Mouse (Mus musculus) skeletal muscle tissue, adult 2 months (tissue): ENCODE measurements at regions not wholly inside any gene's neighbourhood (a gene's known extent, or its start where the extent isn't known, plus 50 kb on each side); places are given as distances from the start of the nearest gene placed in this dataset.
A peak's percentile ranks its signal among the peaks of the same experiment; 100 is the strongest.

Source experiments
- DNase-seq: peaks from one replicate; pipeline ENCODE4 v3.0.0-alpha.2; 2012; ENCODE audit warnings: low read depth, low spot score

DNA sequence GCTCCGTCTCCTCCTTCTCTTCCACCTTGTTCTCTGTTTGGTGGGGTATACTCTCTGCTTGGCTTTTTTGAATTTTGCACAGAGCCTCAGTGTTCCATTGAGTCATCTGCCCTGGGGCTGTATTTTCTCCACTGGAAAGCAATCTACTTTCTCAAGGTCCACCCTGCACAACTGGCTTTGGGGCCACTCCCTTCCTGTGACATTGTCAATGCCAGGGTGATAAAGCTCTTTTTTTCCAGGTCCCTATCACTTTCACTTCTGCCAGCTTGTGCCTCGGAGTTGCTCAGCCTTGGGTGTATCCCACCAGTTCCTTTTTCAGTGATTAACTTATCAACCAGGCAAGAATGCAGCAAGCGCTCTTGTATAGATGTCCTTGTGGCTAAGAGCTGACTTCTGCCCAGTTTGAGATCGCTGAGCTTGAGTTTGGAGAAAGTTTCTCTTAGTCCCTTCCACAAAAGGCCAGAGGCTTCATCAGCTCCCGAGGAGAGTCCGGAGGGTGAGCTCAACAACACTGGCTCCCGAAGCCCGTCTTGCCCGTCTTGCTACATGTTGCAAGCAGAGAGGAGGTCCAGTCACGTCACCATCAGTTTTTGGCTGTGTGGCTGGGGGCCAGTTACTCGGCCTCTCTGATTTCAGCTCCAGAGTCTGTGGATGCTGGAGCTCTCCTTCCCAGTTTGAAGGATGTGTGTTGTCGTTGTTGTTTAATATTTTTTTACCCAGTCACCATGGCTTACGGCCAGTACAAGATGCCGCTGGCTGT is 200.8 kb downstream of the Cyp26b1 start:
- no peak for DNase-seq

DNA sequence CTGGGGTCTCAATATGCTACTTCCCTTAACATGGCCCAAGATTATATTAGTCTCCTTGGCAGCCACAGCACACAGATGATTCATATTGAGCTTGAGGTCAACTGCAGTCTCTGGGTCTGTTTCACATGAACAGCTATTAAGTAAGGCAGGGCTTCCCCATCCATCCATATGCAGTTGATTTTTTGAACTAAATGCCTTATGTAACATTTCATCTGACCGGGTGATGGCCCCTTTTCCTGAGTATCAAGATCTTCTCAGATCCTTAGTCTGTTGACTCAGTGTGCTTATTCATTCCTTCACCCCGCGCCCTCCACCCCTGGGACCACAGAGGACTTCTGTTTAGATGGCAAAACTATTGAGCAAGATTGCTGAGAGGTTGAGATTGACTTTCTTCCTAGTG is 202.7 kb downstream of the Cyp26b1 start:
- no peak for DNase-seq

DNA sequence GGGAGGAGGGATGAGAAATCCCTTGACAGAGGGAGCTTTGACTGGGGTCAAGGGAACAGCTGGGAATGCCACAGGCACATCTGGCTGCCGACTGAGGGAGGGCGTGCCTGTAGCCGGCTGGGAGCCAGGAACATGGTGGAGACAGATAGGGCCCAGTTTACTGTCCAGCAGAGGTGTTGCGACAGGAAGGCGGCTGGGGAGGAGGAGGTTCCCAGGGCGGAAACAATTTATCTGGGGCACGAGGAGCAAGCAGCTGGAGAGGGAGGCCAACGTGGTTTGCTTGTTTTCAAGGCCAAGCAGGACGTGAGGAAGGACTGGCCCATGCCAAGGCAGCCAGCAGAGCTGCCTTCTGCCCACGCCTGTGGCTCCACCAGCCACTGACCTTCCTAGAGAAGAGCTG is 208.0 kb downstream of the Cyp26b1 start:
- DNase-seq, result peak; percentile 56

DNA sequence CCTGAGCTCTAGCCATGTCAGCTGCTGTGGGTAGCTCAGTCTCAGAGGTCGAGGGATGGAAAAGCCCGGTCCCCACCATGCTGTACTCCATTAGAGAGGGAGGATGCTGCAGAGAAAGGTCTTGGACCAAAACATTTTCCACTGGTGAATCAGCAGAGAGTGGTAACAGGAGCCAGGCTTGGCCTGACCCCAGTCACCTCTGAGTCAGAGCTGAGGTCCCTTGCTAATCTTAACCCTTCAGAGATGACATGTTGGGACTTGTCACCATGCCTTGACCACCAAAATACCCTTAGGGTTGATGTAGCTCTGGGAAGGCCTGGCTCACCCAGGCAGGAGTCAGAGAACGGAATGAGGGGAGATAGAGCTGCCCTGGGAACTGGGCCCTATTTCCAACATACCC is 210.0 kb downstream of the Cyp26b1 start:
- DNase-seq, result peak; percentile 25

DNA sequence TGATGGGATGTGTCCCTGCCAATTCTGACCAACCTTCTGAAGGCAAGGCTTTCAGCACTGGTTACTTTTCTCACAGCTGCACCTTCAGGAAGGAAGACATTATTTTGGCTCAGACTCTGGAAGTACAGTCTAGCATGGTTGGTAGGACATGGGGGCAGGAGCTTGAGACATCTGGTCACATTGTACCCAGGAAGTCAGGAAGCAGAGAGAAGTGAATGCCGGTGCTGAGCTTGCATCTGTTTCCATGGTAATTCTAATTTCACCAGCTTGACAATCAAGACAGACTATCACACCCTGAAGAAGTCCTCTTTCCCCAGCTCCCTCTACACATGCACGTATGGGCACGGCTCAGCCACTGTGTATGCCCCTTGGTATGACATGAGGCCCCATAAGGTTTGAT is 210.6 kb downstream of the Cyp26b1 start:
- no peak for DNase-seq

DNA sequence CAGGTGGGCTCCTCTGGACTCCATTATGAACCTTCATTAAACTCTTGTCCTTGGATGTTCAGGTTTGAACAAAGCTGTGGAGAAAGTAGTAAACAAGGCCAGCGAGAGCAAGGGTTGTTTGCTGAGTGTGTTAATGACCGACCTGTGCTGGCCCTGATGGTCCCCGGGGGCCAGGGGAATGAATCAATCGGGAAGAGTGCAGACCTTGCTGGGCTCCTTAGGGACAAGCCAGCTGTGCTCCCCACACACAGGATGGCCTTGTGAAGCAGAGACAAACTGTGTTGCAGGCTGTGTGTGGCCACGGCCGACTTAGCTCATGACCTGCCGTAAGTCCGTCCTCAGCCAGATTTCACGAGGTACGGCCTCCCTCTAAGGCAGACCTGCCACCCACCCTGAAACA is 212.1 kb downstream of the Cyp26b1 start:
- no peak for DNase-seq

DNA sequence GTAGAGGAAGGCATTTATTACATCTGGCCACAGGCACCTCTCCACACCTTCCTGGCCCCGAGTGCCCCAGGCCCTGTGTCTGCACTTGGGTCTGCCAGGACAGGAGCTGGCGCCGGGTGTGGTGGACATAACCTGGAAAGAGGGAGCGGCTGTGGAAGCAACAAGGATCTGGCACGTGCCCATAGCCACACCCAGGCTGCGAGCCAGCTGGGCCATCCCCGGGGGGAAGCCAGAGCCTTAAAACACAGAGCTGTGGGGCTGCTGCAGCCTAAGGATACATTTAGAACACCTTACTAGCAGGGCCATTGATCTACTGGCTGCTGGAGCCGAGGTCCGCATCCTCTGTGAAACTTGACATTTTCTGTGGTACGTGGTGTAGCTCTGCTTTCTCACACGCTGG is 217.0 kb downstream of the Cyp26b1 start:
- no peak for DNase-seq

DNA sequence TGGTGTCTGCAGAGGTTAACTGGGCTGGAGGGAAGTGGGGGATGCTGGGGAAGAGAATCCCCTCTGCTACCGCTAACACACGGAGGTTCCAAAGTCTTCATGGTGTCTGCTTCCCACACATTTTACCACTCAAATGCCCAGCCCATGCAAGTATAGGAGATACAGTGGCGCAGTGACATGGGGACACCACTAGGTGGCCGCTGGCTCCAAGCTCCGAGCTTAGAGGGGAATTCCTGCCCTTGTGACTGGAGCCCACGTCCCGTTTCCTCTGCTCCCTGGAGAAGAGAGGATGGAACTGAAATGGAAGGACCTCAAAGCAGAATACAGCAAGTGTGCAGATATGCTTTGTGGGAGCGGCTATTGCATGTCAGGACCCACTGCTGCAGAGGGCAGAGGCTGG is 218.2 kb downstream of the Cyp26b1 start:
- no peak for DNase-seq

DNA sequence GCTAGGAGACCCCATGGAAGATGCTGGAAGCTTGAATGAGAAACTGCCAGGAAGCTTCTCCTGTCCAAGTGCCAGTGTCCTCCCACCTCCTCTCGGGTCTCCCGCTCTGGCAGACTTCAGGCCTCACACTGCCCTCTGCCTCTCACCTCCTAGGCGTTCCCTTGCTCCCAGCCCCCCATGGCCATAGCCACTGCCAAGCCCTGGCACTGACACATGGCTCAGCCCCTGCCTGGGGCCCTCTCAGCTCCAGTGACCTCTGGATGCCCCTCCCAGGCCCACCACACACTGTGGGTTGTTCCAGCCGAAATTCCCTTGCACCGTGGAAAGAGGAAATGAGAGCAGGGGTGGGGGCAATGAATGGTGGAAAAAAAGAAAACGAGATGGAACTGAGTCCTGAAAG is 227.3 kb downstream of the Cyp26b1 start:
- DNase-seq, result no peak

DNA sequence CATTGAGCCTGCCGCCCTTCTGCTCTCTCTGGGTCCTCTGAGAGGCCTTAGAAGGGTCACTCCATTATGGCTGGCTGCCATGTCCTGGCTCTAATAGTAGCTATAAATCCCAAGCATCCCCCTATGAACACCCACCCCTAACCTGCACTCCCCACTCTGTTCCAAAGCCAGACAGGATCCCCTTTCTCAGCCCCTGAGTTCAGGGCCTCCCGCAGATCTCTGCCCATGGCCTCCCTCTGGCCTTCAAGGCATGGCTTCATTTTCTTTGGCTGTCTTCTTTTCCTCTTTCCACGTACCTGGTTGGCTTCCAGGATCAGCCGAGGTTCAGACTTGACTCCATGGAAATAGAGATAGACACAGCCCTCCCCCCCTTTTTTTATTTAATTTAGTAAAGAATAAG is 227.8 kb downstream of the Cyp26b1 start:
- DNase-seq, result no peak

DNA sequence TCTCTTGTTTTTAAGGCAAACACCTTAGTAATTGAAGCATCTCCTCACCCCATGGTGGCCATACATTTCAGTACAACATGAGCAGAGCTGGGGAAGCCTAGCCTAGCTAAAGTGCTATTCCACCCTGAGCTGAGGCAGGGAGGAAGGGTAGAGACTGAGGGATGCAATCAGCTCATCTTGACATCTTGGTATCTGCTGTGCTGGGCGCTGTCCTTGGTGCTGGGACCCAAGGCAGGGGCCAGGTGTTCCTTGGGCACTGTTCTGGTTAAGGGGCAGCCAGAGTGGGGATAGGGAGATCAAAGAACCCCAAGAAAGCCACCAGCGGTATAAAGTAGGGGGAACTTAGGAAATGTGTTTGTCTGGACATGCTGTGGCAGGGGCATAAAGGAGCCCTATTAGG is 228.7 kb downstream of the Cyp26b1 start:
- no peak for DNase-seq

DNA sequence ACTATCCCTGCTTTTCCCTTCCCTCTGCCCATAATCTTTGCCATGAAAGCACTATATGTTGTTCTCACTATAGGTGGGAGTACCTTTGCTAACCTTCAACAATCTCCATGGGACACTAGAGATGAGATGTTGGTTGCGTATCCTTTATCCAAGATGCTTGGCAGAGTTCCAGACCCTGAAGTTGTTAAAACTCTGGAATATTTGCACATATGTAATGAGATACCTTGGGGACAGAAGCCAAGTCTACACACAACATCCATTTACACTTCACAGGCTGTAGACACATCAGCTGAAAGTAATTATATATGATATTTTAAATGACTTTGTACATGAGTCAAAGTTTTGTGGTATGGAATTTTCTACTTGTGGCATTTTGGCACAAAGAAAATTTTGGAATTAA is 231.4 kb downstream of the Cyp26b1 start:
- DNase-seq, result no peak

DNA sequence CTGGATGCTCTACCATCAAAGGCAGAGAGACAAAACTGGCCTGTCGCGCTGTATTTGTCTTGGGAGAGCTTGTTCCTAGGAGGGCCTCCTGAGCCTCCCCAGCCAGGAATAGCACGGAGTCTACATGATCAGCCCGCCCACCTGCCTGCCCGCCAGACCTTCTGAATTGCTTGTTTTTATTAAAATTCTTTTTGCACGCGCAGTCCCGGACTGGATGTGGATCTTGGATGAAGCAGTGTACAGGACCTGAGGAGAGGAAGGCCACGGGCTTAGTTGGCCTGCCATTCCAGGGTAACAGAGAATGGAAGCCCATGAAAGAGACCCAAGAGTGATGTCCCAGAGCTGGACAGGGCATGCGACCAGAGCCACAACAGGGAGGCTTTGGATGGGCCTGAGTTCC is 235.8 kb downstream of the Cyp26b1 start:
- no peak for DNase-seq

DNA sequence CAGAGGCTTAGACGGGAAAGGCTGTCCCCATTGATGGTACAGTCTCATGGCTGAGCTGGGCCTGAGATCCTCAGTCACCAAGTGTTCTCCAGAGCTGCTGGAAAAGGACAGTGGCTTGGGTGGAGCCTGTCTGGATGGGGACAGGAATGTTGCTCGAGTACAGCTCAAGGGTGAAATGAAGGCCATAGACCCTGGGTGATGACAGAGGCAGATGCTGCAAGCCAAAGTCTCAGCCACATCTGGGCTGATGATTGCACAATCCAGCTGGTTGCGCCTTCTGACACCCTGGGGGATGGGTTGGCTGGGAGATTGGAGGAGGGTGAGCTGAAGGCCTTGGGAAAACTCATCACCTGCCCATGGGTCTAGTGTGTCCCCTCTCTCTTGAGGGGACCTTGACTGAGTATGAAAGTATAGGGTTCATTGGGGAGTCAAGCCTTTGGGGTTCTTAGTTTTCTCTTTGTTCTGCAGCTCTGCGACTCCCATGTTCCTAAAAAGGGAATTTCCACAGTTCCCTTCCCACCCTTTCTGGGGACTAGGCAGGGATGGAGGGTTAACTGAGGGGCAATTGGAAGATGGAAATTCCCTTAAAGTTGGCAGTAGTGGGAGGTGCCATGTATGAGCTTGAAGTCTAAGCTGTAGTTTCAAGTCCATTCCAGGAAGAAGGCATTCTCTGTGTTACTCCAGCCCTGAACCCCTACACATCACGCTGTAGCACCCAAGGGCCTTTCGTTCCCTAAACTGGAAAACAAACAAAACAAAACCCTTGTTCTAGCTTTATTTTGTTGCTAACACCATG is 240.1 kb downstream of the Cyp26b1 start:
- DNase-seq, result peak; percentile 73

DNA sequence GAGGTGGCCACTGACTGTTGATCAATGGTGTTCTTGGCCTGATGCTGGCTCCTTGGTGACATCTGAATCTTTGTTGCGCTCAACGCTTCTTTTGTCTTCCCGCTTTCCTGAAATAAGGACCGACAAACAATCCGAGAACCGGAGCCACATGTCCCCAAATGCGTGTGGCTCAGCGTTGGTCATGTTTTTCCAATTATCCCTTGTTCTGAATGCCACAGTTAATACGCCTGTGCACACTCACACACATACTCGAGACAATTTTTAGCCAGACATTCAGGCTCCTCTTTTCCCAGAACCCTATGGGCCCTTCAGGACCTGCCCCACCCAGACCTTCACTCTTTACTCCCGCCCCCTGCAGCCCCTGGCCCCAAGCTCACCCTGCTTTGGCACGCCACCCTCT is 248.8 kb downstream of the Cyp26b1 start:
- no peak for DNase-seq

DNA sequence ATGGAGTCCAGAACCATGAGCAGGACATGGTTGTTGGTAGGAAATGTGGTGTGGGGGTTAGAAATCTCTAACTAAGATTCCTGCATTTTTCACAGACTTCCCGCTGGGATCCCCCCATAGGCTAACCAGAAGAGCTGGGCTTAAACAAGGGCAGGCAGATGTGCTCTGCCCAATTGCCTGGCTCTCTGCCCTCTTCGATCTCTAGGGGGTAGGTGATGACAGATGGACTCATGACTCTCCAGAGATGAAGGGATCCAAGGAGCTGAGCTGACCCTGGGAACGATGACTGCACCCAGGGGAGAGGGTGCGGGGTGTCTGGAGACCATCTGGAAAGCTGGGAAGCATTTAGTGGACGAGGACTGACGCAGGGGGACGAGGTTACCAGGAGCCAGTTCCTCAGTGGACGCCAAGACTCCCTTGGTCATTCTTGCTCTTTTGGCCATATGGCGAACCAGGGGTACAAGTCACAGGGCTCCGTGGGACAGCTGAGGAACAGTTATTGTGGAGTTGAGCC is 260.0 kb downstream of the Cyp26b1 start:
- DNase-seq, result no peak

DNA sequence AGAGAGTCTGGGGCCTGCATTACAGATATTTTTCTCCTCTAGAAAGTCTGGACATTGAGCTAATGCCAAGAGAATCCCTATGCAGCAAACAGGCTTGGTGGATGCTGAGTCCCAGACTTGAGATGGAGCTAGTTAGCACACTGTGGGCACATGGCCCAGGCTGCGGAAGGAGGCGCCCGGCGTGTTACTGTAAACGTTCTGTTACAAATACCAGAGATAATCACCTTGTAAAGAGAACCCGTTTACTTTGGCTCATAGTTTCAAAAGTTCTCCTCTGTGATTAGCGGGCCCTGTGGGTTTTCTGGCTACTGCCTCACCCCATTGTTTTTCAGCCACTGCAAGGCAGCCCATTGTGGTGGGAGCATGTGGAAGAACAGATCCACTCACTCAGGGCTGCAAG is 264.6 kb downstream of the Cyp26b1 start:
- DNase-seq, result no peak

DNA sequence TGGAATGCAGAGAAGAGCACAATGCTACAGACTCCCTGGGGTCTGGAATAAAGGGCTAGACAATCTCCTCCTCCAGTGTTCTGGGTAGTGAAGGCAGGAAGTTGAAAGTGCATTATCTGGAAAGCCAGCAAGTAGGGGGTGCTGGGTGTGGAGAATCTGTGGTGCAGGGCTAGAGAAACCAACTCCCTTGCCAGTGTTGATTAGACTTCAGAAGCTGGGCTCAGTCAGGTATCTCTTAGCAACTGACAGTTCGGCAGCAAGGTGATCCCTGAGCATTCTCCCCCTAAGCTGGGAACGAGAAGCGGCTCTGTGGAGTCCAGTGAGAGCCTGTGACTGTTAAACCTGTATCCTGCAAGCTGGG is 265.7 kb downstream of the Cyp26b1 start:
- DNase-seq, result no peak

DNA sequence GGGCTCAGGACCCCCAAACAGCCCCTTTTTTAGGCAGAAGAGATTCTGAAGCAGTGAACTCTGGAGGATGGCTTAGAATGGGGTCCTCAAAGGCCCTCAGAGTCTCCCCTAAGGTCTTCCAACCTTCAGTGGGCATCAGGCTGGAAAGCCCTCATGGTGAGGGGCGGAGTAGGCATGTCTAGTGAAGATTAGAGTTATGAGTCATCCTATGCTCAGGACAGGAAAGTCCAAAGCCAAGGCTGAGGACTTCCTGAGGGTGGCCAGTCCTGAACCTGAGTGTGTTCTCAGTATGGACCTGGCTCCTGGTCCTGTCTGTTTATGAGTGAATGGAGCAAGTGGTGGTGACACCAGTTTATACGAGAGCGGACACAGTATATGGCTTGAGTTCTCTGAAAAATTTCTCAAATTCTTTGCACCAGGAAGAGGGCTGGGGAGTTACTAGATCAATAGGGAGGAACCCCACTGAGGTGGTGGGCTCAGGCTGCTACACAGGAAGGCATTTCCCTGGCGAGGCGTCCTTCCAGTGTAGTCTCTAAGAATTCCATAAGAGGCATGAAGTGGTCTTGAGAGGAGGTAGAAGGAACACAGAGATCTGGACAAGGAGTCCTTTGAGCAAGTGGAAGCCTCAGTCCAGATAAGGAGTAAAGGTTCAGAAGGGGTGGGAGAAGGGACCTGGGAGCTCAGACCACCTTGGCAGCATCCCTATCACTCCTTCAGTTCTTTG is 266.2 kb downstream of the Cyp26b1 start:
- no peak for DNase-seq

DNA sequence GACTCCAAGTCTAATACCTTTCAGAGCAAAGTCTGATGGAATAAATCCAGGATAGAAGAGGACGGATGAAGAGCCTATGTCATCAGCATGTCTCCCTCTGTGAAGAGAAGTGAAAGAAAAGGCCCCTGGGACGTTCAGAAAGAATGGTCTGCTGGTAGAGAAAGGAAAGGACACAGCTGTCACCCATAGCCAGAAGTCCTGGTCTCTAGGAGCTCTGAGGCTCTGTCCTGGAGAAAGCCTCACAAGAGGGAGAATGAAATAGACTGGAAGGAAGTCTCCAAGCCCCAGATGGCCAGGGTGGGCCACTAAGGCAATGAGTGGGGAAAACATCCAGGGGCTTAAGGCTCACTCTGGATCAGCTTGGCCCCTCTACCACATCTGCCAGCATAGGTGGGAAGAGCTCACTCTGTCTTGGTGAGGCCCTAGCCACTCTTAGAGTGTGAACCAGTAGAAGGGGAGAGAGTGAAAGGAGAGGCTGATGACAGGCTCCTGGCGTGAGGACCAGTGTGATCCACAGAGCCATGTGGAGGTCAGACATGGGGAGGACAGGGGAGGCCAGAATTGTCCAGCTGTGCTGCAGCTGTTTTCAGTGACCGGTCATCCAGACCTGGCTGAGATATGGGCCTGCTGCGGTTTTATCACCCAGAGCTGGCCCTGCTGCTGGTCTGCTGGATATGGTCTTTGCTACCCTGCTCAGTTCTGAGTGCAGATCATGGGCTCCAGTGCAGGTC is 268.2 kb downstream of the Cyp26b1 start:
- peak; percentile 56 for DNase-seq

DNA sequence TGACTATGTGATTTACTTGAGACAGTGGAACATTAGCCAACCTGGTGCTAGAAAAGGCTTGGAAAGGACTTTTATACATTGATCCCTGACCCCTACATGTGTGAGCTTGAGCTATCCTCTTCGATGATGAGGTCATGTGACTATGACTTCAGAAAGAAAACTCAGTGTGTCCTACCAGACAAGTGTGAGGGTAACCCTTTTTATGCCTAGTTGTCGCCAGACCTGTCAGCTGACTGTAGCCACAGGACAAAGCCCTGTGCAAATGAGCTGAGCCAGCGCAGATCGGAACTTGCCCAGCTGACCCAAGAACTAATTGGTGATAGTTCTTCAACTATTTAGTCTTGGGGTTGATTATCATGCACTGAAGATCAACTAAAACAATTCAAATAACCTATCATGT is 269.5 kb downstream of the Cyp26b1 start:
- no peak for DNase-seq

DNA sequence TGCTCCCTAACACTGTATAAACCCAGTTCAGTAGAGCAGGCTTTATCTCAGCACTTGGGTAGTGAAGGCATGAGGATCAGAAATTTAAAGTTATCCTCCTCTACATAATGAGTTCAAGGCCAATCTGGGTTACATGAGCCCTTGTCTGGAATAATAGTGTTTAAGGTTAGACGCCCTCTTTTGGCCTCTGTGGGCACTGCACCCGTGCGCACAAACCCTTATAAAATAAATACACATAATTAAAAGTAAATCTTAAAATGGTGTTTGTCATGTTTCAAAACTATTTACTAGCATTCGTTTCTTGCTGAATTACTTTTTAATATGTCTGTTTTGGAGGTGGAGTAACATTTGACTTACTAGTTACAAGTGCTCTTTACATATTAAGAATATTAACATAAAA is 271.2 kb downstream of the Cyp26b1 start:
- DNase-seq, result no peak
